Mouse (Mus musculus): ENCODE results near the gene Arvcf. TPM values are rescaled to one million over a fixed set of nuclear protein-coding genes. Genes with fewer than 3 reads are reported as not detected.

The Arvcf gene
- polyA plus RNA-seq, 1 experiment: 55.9 TPM

- WGBS: 71% methylated on average over 2 of the region's 2 CpGs
- Histone ChIP-seq H3K4me3 (ENCODE audit: extremely low read depth, insufficient read depth, insufficient read length) (no peak overlapping the region), H3K27me3 (ENCODE audit: control insufficient read depth, insufficient read depth, low read length) (no peaks in the 10 kb centered on the region), H3K4me1 (ENCODE audit: control insufficient read depth, insufficient read depth, insufficient read length) (peaks cover 6% of the 10 kb centered on the region; the same call in 1 of the 2 replicates), H3K36me3 (ENCODE audit: control insufficient read depth, insufficient read depth, low read length) (peaks cover 4% of the 10 kb centered on the region), H3K27ac (ENCODE audit: insufficient read depth, low read length) (no peak overlapping the region)
- TF ChIP-seq POLR2A (IDR thresholded peaks at IDR 0.05; ENCODE audit: low read depth, low read length) (no peak), CTCF (IDR thresholded peaks at IDR 0.05; ENCODE audit: extremely low read depth, insufficient read depth, insufficient read length, insufficient replicate concordance) (no peak)
- no peak for DNase-seq (ENCODE audit: low read depth in 1 of 2, low spot score in 2 of 2)
Measured at GRCm38 (mm10) chr16:18342076-18342475, 5.9 kb upstream of the Arvcf start.

GRCm38 (mm10) chr16:18342650-18343570, 5.1 kb upstream of the Arvcf start:
- WGBS: 33% methylated on average over 9 of the region's 9 CpGs
- TF ChIP-seq POLR2A (IDR thresholded peaks at IDR 0.05; ENCODE audit: low read depth, low read length) (no peak), CTCF (IDR thresholded peaks at IDR 0.05; ENCODE audit: extremely low read depth, insufficient read depth, insufficient read length, insufficient replicate concordance) (no peak)
- no peak for DNase-seq (ENCODE audit: low read depth in 1 of 2, low spot score in 2 of 2)
- no peaks in the 10 kb centered on the region for H3K27me3 ChIP-seq (ENCODE audit: control insufficient read depth, insufficient read depth, low read length)
- H3K4me3 ChIP-seq (ENCODE audit: extremely low read depth, insufficient read depth, insufficient read length): peak overlapping the region; percentile 63
- H3K27ac ChIP-seq (ENCODE audit: insufficient read depth, low read length): no peak overlapping the region; the same call in 1 of the 2 replicates
- H3K4me1 ChIP-seq (ENCODE audit: control insufficient read depth, insufficient read depth, insufficient read length): peaks cover 6% of the 10 kb centered on the region; the same call in 1 of the 2 replicates
- peaks cover 2% of the 10 kb centered on the region for H3K36me3 ChIP-seq (ENCODE audit: control insufficient read depth, insufficient read depth, low read length)

- Histone ChIP-seq H3K36me3 (ENCODE audit: control insufficient read depth, insufficient read depth, low read length) (no peaks in the 10 kb centered on the region; the same call in 1 of the 2 replicates), H3K4me3 (ENCODE audit: extremely low read depth, insufficient read depth, insufficient read length) (peak overlapping the region; percentile 63), H3K27ac (ENCODE audit: insufficient read depth, low read length) (no peak overlapping the region; the same call in 1 of the 2 replicates), H3K4me1 (ENCODE audit: control insufficient read depth, insufficient read depth, insufficient read length) (peaks cover 6% of the 10 kb centered on the region; the same call in 1 of the 2 replicates), H3K27me3 (ENCODE audit: control insufficient read depth, insufficient read depth, low read length) (peaks cover 5% of the 10 kb centered on the region)
- DNase-seq (ENCODE audit: low read depth in 1 of 2, low spot score in 2 of 2): peak; percentile 85 to 97
- WGBS: under 1% methylated on average over 38 of the region's 38 CpGs
- peak; percentile 73 for TF ChIP-seq POLR2A (IDR thresholded peaks at IDR 0.05; ENCODE audit: low read depth, low read length)
- no peak for TF ChIP-seq CTCF (IDR thresholded peaks at IDR 0.05; ENCODE audit: extremely low read depth, insufficient read depth, insufficient read length, insufficient replicate concordance)
Measured at GRCm38 (mm10) chr16:18343778-18344177, 4.2 kb upstream of the Arvcf start.

- no peaks in the 10 kb centered on the region for H3K36me3 ChIP-seq (ENCODE audit: control insufficient read depth, insufficient read depth, low read length)
- 0% methylated on average over 3 of the region's 3 CpGs for WGBS
- DNase-seq (ENCODE audit: low read depth in 1 of 2, low spot score in 2 of 2): peak; percentile 59 to 81
- peaks cover 6% of the 10 kb centered on the region for H3K27me3 ChIP-seq (ENCODE audit: control insufficient read depth, insufficient read depth, low read length)
- H3K27ac ChIP-seq (ENCODE audit: insufficient read depth, low read length): no peak overlapping the region
- TF ChIP-seq POLR2A (IDR thresholded peaks at IDR 0.05; ENCODE audit: low read depth, low read length): no peak
- TF ChIP-seq CTCF (IDR thresholded peaks at IDR 0.05; ENCODE audit: extremely low read depth, insufficient read depth, insufficient read length, insufficient replicate concordance): peak; percentile 78; the same call in 1 of the 2 replicates
- H3K4me1 ChIP-seq (ENCODE audit: control insufficient read depth, insufficient read depth, insufficient read length): peaks cover 6% of the 10 kb centered on the region; the same call in 1 of the 2 replicates
- H3K4me3 ChIP-seq (ENCODE audit: extremely low read depth, insufficient read depth, insufficient read length): no peak overlapping the region
Measured at GRCm38 (mm10) chr16:18345243-18345642, 2.7 kb upstream of the Arvcf start.

- no peak for DNase-seq (ENCODE audit: low read depth in 1 of 2, low spot score in 2 of 2)
- H3K27me3 ChIP-seq (ENCODE audit: control insufficient read depth, insufficient read depth, low read length): peaks cover 6% of the 10 kb centered on the region
- TF ChIP-seq CTCF (IDR thresholded peaks at IDR 0.05; ENCODE audit: extremely low read depth, insufficient read depth, insufficient read length, insufficient replicate concordance) (no peak), POLR2A (IDR thresholded peaks at IDR 0.05; ENCODE audit: low read depth, low read length) (no peak)
- H3K4me3 ChIP-seq (ENCODE audit: extremely low read depth, insufficient read depth, insufficient read length): peak overlapping the region; percentile 61; the same call in 1 of the 2 replicates
- H3K27ac ChIP-seq (ENCODE audit: insufficient read depth, low read length): 0 out of 2 replicates have a peak overlapping the region, but pooled peaks have one; percentile 10
- no peaks in the 10 kb centered on the region; the same call in 1 of the 2 replicates for H3K4me1 ChIP-seq (ENCODE audit: control insufficient read depth, insufficient read depth, insufficient read length)
- WGBS: 10% methylated on average over 28 of the region's 28 CpGs
- no peaks in the 10 kb centered on the region for H3K36me3 ChIP-seq (ENCODE audit: control insufficient read depth, insufficient read depth, low read length)
Measured at GRCm38 (mm10) chr16:18348601-18349175, 706 bp downstream of the Arvcf start.

GRCm38 (mm10) chr16:18349761-18350325, 1.9 kb downstream of the Arvcf start:
- TF ChIP-seq POLR2A (IDR thresholded peaks at IDR 0.05; ENCODE audit: low read depth, low read length): no peak
- TF ChIP-seq CTCF (IDR thresholded peaks at IDR 0.05; ENCODE audit: extremely low read depth, insufficient read depth, insufficient read length, insufficient replicate concordance): no peak
- 85% methylated on average over 12 of the region's 12 CpGs for WGBS
- no peaks in the 10 kb centered on the region for H3K4me1 ChIP-seq (ENCODE audit: control insufficient read depth, insufficient read depth, insufficient read length)
- H3K27ac ChIP-seq (ENCODE audit: insufficient read depth, low read length): no peak overlapping the region
- no peak overlapping the region for H3K4me3 ChIP-seq (ENCODE audit: extremely low read depth, insufficient read depth, insufficient read length)
- no peaks in the 10 kb centered on the region for H3K36me3 ChIP-seq (ENCODE audit: control insufficient read depth, insufficient read depth, low read length)
- DNase-seq (ENCODE audit: low read depth in 1 of 2, low spot score in 2 of 2): no peak
- H3K27me3 ChIP-seq (ENCODE audit: control insufficient read depth, insufficient read depth, low read length): peaks cover 6% of the 10 kb centered on the region
